Mouse (Mus musculus): ENCODE measurements around the gene Saal1.
"Not testable (repeated sequence)": the region's sequence is repeated elsewhere in the genome, so short reads cannot be mapped to it uniquely, and the experiment has no call there.

DNA sequence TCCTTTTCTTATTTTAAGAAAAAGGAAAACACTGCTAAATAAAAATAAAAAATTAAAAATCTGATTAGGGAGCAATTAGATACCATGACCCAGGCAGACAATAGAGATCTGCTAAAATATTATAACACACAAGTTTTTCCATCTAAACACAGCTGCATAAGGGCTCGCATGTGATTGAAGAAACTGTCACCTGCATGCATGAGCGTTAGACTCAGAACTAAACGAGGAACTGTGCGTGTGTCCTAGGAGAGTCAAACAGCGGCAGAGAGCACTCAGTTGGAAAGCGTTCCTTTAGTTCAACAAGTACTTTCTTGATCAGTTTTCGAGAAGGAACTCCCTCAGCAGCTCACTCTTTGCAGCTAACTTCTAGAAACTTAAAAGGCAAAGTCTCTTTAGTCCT is 31.4 kb downstream of the Saal1 start:
- TF ChIP-seq MYOG (IDR thresholded peaks at IDR 0.05; ENCODE audit: control insufficient read depth in 1 of 3, insufficient read depth in 1 of 3, insufficient read length in 2 of 3, low read depth in 2 of 3); POLR2A (IDR thresholded peaks at IDR 0.05; ENCODE audit: insufficient read length, low read depth): not testable (repeated sequence)
